Comparison of ENCODE assay signal across 9 mouse cellular contexts in genomic region chr16:90829894-90830685, GRCm38 (mm10). TPM values are rescaled to one million over a fixed set of nuclear protein-coding genes. Genes with fewer than 3 reads are reported as not detected.
DNase-seq lines count a peak whose midpoint lies in the region; ATAC-seq and TF ChIP-seq lines count a peak whose summit lies in the region.
"Had no signal": no experiment of that assay in that cellular context is flagged by ENCODE, and none has a peak within 500 bp of the region (broad histone marks: within the 10 kb centered on the region; RNA-seq: fewer than 3 reads in every experiment).

No protein-coding gene starts in this region.

- under 1% methylated on average over 45 of the region's 45 CpGs for WGBS in forebrain, embryonic 10.5 days
- under 1% methylated on average over 45 of the region's 45 CpGs for WGBS in heart, embryonic 14.5 days
- WGBS in liver, adult 2 months = under 1% methylated on average over 45 of the region's 45 CpGs

- ATAC-seq in heart, embryonic 14.5 days (ENCODE audit: insufficient number of reproducible peaks, insufficient read depth, low FRiP score, low read depth) = peak; percentile 85

- TF ChIP-seq POLR2A in liver, adult 2 months (IDR thresholded peaks at IDR 0.05; ENCODE audit: extremely low read depth, insufficient read depth, low read length) = no peak

- peak overlapping the region; percentile 99 for H3K4me2 ChIP-seq in heart, embryonic 14.5 days (ENCODE audit: low read length)

- H3K27ac ChIP-seq in forebrain, embryonic 10.5 days = peak overlapping the region; percentile 71
- peak overlapping the region; percentile 71 to 79 for H3K27ac ChIP-seq in heart, embryonic 14.5 days (replicated peaks in 1 of 2; ENCODE audit: control insufficient read depth in 1 of 2, insufficient read depth in 1 of 2, low read depth in 2 of 2, low read length in 2 of 2)
- H3K27ac ChIP-seq in liver, adult 2 months (replicated peaks; ENCODE audit: insufficient read depth, low read depth, low read length) = peak overlapping the region; percentile 37

- no peaks in the 10 kb centered on the region for H3K27me3 ChIP-seq in C2C12 (ENCODE audit: control insufficient read depth, insufficient read depth, insufficient read length)
- peaks cover 79% of the 10 kb centered on the region for H3K27me3 ChIP-seq in forebrain, embryonic 10.5 days (ENCODE audit: poor library complexity, severe bottlenecking)
- peaks cover 4% of the 10 kb centered on the region for H3K27me3 ChIP-seq in heart, embryonic 14.5 days (ENCODE audit: control insufficient read depth, insufficient read depth, low read length)
- no peaks in the 10 kb centered on the region for H3K27me3 ChIP-seq in liver, adult 2 months (ENCODE audit: control insufficient read depth, insufficient read depth, low read length)

- H3K4me3 ChIP-seq in C2C12 (ENCODE audit: insufficient read depth, poor library complexity, severe bottlenecking) = peak overlapping the region; percentile 57
- peak overlapping the region; percentile 68 for H3K4me3 ChIP-seq in forebrain, embryonic 10.5 days
- H3K4me3 ChIP-seq in heart, embryonic 14.5 days (ENCODE audit: control insufficient read depth in 1 of 2, insufficient read depth in 1 of 2, low read depth in 1 of 2, low read length in 2 of 2) = peak overlapping the region; percentile 50 to 66
- peak overlapping the region; percentile 59 for H3K4me3 ChIP-seq in liver, adult 2 months (ENCODE audit: insufficient read depth, low read depth, low read length)

- peaks cover 3% of the 10 kb centered on the region for H3K36me3 ChIP-seq in C2C12 (ENCODE audit: control insufficient read depth, insufficient read depth)
- H3K36me3 ChIP-seq in forebrain, embryonic 10.5 days (replicated peaks) = no peaks in the 10 kb centered on the region
- H3K36me3 ChIP-seq in heart, embryonic 14.5 days (ENCODE audit: control insufficient read depth, insufficient read depth, low read length) = no peaks in the 10 kb centered on the region
- no peaks in the 10 kb centered on the region for H3K36me3 ChIP-seq in liver, adult 2 months (ENCODE audit: control insufficient read depth, insufficient read depth, low read length)

- peaks cover 47% of the 10 kb centered on the region for H3K4me1 ChIP-seq in forebrain, embryonic 10.5 days
- H3K4me1 ChIP-seq in heart, embryonic 14.5 days (ENCODE audit: control insufficient read depth in 2 of 2, insufficient read depth in 2 of 2, low read length in 2 of 2) = peaks cover 5 to 28% of the 10 kb centered on the region in 2 experiments; a peak in 3 of 4 replicates
- no peaks in the 10 kb centered on the region; the same call in 1 of the 2 replicates for H3K4me1 ChIP-seq in liver, adult 2 months (ENCODE audit: control insufficient read depth, insufficient read depth, low read length)

- TF ChIP-seq CTCF in C2C12 (IDR thresholded peaks at IDR 0.05; ENCODE audit: control insufficient read depth, insufficient read depth, insufficient read length) = peak; percentile 47
- peak; percentile 86 for TF ChIP-seq CTCF in liver, adult 2 months (IDR thresholded peaks at IDR 0.05; ENCODE audit: low read depth, low read length)

- H3ac ChIP-seq in C2C12 (ENCODE audit: control insufficient read depth, insufficient read length, low read depth) = peak overlapping the region; percentile 84

- H3K79me3 ChIP-seq in C2C12 (ENCODE audit: low read depth) = peaks cover 19% of the 10 kb centered on the region

- H3K9ac ChIP-seq in heart, embryonic 14.5 days (ENCODE audit: low read length) = peak overlapping the region; percentile 73
- peak overlapping the region; percentile 66 for H3K9ac ChIP-seq in liver, adult 2 months (ENCODE audit: low read depth, low read length)

- no peaks in the 10 kb centered on the region for H3K9me3 ChIP-seq in forebrain, embryonic 10.5 days
- no peaks in the 10 kb centered on the region for H3K9me3 ChIP-seq in heart, embryonic 14.5 days (ENCODE audit: control insufficient read depth, low read length)

- peak; percentile 76 for DNase-seq in c-Kit-negative CD71-positive TER-119-positive erythroid progenitor cells, embryonic 14.5 days (ENCODE audit: low read depth, low spot score)
- DNase-seq in forebrain, embryonic 10.5 days (ENCODE audit: extremely low spot score, low spot score) = peak; percentile 72
- DNase-seq in kidney, postnatal 10 days = peak; percentile 87
- DNase-seq in liver, adult 2 months (ENCODE audit: extremely low read depth, low read depth, low spot score) = peak; percentile 82
- DNase-seq in monocyte, adult 2 months (ENCODE audit: low read depth in 1 of 2, low spot score in 2 of 2) = peak; percentile 36 to 60
- peak; percentile 62 to 65 for DNase-seq in spleen, postnatal 14 days (ENCODE audit: low spot score in 2 of 2)

- H3K79me2 ChIP-seq in C2C12 (ENCODE audit: control insufficient read depth, insufficient read depth) = peaks cover 40% of the 10 kb centered on the region
- no peaks in the 10 kb centered on the region for H3K79me2 ChIP-seq in liver, adult 2 months (ENCODE audit: control insufficient read depth, insufficient read depth, low read length)

TF ChIP-seq in C2C12, 6 proteins besides CTCF, POLR2A, EP300 and RAD21:
- TF ChIP-seq FOSL1 (IDR thresholded peaks at IDR 0.05; ENCODE audit: insufficient read depth, low read length, poor library complexity, severe bottlenecking) (no peak), MYOD1 (IDR thresholded peaks at IDR 0.05; ENCODE audit: control insufficient read depth, insufficient read length, low read depth) (no peak), CEBPB (IDR thresholded peaks at IDR 0.05; ENCODE audit: low read depth) (no peak), USF1 (IDR thresholded peaks at IDR 0.05; ENCODE audit: low read depth) (no peak), MAX (IDR thresholded peaks at IDR 0.05) (no peak), MYOG (IDR thresholded peaks at IDR 0.05; ENCODE audit: control insufficient read depth, extremely low read depth, insufficient read length) (no peak)

RNA-seq across cellular contexts. Expression of gene Eva1c, which starts 3.6 kb away (rescaled TPM):
- polyA plus RNA-seq in C2C12 (2012; fragmentation: generic; extraction: Trizol) = 21.5 TPM
- 0.33 and 0.48 TPM in 2 replicates for polyA plus RNA-seq in forebrain, embryonic 10.5 days (2016; fragmentation: Nextera tagmentation; extraction: Ambion mirVana)
- polyA plus RNA-seq in heart, embryonic 14.5 days (2014; fragmentation: Nextera tagmentation; extraction: Ambion mirVana) = 3.0 and 3.3 TPM in 2 replicates
- 0.37 and 0.47 TPM in 2 replicates for total RNA-seq in liver, adult 2 months (2014; rRNA removed)
- 0.11 and 0.38 TPM in 2 replicates for polyA plus RNA-seq in liver, adult 2 months (2012; rRNA removed)
- total RNA-seq: CH12.LX had no signal

RNA-seq across cellular contexts. Expression of gene Urb1, which starts 19.9 kb away (rescaled TPM):
- 7.5 TPM for polyA plus RNA-seq in C2C12 (2012; fragmentation: generic; extraction: Trizol)
- polyA plus RNA-seq in forebrain, embryonic 10.5 days (2016; fragmentation: Nextera tagmentation; extraction: Ambion mirVana) = 13.4 and 13.8 TPM in 2 replicates
- 7.2 and 7.6 TPM in 2 replicates for polyA plus RNA-seq in heart, embryonic 14.5 days (2014; fragmentation: Nextera tagmentation; extraction: Ambion mirVana)
- 2.7 and 3.0 TPM in 2 replicates for total RNA-seq in liver, adult 2 months (2014; rRNA removed)
- 1.5 and 1.9 TPM in 2 replicates for polyA plus RNA-seq in liver, adult 2 months (2012; rRNA removed)

Comparison
In these comparisons a context has a peak if more than half of its experiments do, and no peak if none do; other contexts are left out.
1. Peak in every context shown above with its lines: DNase-seq, ATAC-seq, H3K4me3 ChIP-seq and H3K27ac ChIP-seq.